Mouse (Mus musculus) CH12.LX (cell line): ENCODE results near the gene Olfr1532-ps1. TPM values are rescaled to one million over a fixed set of nuclear protein-coding genes. Genes with fewer than 3 reads are reported as not detected.
"Not testable (repeated sequence)": the region's sequence is repeated elsewhere in the genome, so short reads cannot be mapped to it uniquely, and the experiment has no call there.

Source experiments
- DNase-seq: peaks from one replicate; pipeline ENCODE4 v3.0.0-alpha.2; 2013; ENCODE audit errors: extremely low read depth
- H3K27ac ChIP-seq: 2 replicates; pipeline ENCODE4 v1.5.1; 2012; ENCODE audit warnings: low read depth, mild to moderate bottlenecking, control low read depth, moderate library complexity; ENCODE audit not compliant: insufficient read depth
- H3K27me3 ChIP-seq: replicated peaks from 2 replicates; pipeline ENCODE3; 2012; ENCODE audit warnings: inconsistent platforms
- H3K36me3 ChIP-seq, 2 experiments: replicated peaks in 1 of 2; 2 replicates each; pipeline versions ENCODE3 to v1.6.1; 2012; ENCODE audit warnings: inconsistent platforms in 1 of 2, low read length in 1 of 2, mild to moderate bottlenecking in 1 of 2, mixed read lengths in 1 of 2, moderate library complexity in 1 of 2; ENCODE audit not compliant: control insufficient read depth in 1 of 2, insufficient read depth in 1 of 2
- H3K4me1 ChIP-seq, 2 experiments: 2 replicates each; pipeline ENCODE4 v1.6.1; 2012; ENCODE audit warnings: inconsistent platforms in 1 of 2, moderate library complexity in 1 of 2; ENCODE audit not compliant: insufficient read depth in 2 of 2, control insufficient read depth in 1 of 2
- H3K4me2 ChIP-seq: 2 replicates; pipeline ENCODE4 v1.6.1; 2012; ENCODE audit warnings: low read depth, mild to moderate bottlenecking, control low read depth; ENCODE audit not compliant: poor library complexity, insufficient read depth, severe bottlenecking
- H3K4me3 ChIP-seq, 3 experiments: fragments of 150-350 bp in 1 of 3; sonication (generic) in 1 of 3; replicated peaks in 1 of 3; 2 replicates each; pipeline versions ENCODE3 to v1.5.1; 2011 to 2012; ENCODE audit warnings: low read depth in 2 of 3, low read length in 2 of 3, mild to moderate bottlenecking in 2 of 3, moderate library complexity in 2 of 3, control low read depth in 1 of 3, improper control_type of control experiment in 1 of 3, inconsistent platforms in 1 of 3, mixed read lengths in 1 of 3; ENCODE audit not compliant: poor library complexity in 1 of 3
- H3K79me2 ChIP-seq: replicated peaks from 2 replicates; pipeline ENCODE4 v1.6.1; 2012; ENCODE audit warnings: mild to moderate bottlenecking, moderate library complexity; ENCODE audit not compliant: control insufficient read depth, poor library complexity, insufficient read depth, severe bottlenecking; ENCODE audit errors: extremely low read depth
- H3K9ac ChIP-seq: 2 replicates; pipeline ENCODE4 v1.6.1; 2012; ENCODE audit warnings: low read depth, mild to moderate bottlenecking, control low read depth, moderate library complexity; ENCODE audit not compliant: insufficient read depth
- H3K9me3 ChIP-seq: replicated peaks from 2 replicates; pipeline ENCODE3; 2012; ENCODE audit warnings: low read length, inconsistent platforms, mixed read lengths
- CHD1 ChIP-seq: IDR thresholded peaks from 2 replicates; pipeline ENCODE4 v1.6.1; 2012; ENCODE audit warnings: low read depth, low read length, improper control_type of control experiment, inconsistent platforms
- EP300 ChIP-seq: IDR thresholded peaks from 2 replicates; pipeline ENCODE4 v1.6.1; 2011; ENCODE audit warnings: low read length, improper control_type of control experiment
- ETS1 ChIP-seq: conservative IDR thresholded peaks from 2 replicates; pipeline ENCODE4 v1.6.1; 2012; ENCODE audit warnings: low read depth, mild to moderate bottlenecking, inconsistent platforms, low read length, improper control_type of control experiment, moderate library complexity
- IRF4 ChIP-seq: IDR thresholded peaks from 2 replicates; pipeline ENCODE4 v1.6.1; 2014; ENCODE audit warnings: low read depth, mild to moderate bottlenecking, inconsistent platforms, low read length, improper control_type of control experiment
- MAZ ChIP-seq: IDR thresholded peaks from 2 replicates; pipeline ENCODE4 v1.6.1; 2012; ENCODE audit warnings: low read depth, mild to moderate bottlenecking, inconsistent platforms, low read length, improper control_type of control experiment, moderate library complexity
- dilution Hi-C: fragments of 300-500 bp; cut with MboI; formaldehyde crosslinking; loops from 2 replicates; pipeline ENCODE4 v1.14.3; 2020; ENCODE audit warnings: low sequenced_read_pairs; ENCODE audit not compliant: extremely low pct_unique_long_range_greater_than_20kb, extremely low pct_ligation_motif_present
- in situ Hi-C: fragments of 300-500 bp; cut with MboI; formaldehyde crosslinking; loops from 3 replicates; pipeline ENCODE4 v1.14.3; 2019; ENCODE audit warnings: low sequenced_read_pairs, low pct_ligation_motif_present, low pct_unique_long_range_greater_than_20kb, mixed read lengths
- polyA plus RNA-seq: library from polyadenylated mRNA; unstranded; fragments of >175 nt; gene quantifications from 2 replicates; pipeline ENCODE4 v1.2.1, GENCODE M21; 2012; ENCODE audit warnings: low read depth; ENCODE audit not compliant: insufficient read length
- total RNA-seq, 2 experiments: library from RNA; depleted of rRNA; stranded (reverse); fragments of 300-350 nt in 1 of 2; fragments of >200 nt in 1 of 2; gene quantifications; 2 replicates each; pipeline ENCODE4 v1.2.3; 2012 to 2014

Olfr1532-ps1 gene
- total and polyA plus RNA-seq, 3 experiments, result not detected

DNA sequence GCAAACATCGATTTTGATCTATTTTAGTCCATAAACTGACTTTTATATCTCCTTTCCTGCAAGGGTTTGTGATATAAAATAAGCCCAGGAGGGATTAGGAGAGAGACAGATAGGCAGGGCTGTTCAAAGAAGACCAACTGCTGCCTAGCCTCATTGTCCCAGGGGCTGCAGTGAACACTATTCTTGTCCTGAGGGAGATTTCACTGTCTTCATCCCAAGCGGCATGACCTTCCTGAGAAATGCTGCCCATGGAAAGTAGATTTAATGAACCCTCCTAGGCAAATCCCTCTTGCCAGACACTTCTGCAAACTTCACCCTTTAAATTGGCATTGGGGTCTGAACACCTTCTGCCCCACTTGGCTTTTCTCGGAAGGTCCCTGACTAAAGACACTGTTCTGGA, 31.0 kb upstream of the Olfr1532-ps1 start, which contains the start of gene Olfr705 (continued):
- TF ChIP-seq EP300, result no peak
- TF ChIP-seq ETS1, result no peak
- TF ChIP-seq, all 38 proteins: peak for 0

DNA sequence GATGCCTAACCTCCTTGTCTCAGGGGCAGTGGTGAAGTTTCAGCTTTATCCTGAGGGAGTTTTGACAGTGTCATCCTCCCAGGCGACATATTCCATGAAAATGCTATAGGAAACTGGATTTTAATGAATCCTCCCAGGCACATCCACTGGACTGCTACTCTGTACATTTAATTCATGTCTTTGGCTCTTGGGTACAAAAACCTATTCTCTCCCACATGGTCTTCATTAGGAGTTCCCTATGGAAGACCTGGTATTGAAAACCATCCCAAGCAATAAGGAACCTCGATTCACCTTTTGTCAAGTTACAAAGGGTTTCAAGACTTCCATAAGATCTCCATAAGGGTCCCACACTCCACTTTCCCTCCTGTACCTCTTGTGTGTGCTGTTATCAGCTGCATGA, 19.7 kb upstream of the Olfr1532-ps1 start, which contains the start of gene Olfr706:
Olfr706 (minus strand) TSS at position 101 of the 400 bp plus-strand sequence.
- no peaks in the 10 kb centered on the region for H3K79me2 ChIP-seq
- H3K36me3 ChIP-seq, result no peaks in the 10 kb centered on the region
- no peak within 1 kb of the TSS for H3K27ac ChIP-seq
- H3K9me3 ChIP-seq, result no peaks in the 10 kb centered on the region
- in situ Hi-C loops, result no loop called here
- DNase-seq, result no peak
- H3K4me1 ChIP-seq, result no peaks in the 10 kb centered on the region
- dilution Hi-C loops, result no loop called here
- no peaks in the 10 kb centered on the region for H3K27me3 ChIP-seq
- H3K4me3 ChIP-seq, result no peak within 1 kb of the TSS
- no peak within 1 kb of the TSS for H3K4me2 ChIP-seq
- H3K9ac ChIP-seq, result no peak within 1 kb of the TSS
- TF ChIP-seq CHD1, result no peak
- TF ChIP-seq IRF4, result no peak
- TF ChIP-seq ETS1, result no peak
- TF ChIP-seq MAZ, result no peak

DNA sequence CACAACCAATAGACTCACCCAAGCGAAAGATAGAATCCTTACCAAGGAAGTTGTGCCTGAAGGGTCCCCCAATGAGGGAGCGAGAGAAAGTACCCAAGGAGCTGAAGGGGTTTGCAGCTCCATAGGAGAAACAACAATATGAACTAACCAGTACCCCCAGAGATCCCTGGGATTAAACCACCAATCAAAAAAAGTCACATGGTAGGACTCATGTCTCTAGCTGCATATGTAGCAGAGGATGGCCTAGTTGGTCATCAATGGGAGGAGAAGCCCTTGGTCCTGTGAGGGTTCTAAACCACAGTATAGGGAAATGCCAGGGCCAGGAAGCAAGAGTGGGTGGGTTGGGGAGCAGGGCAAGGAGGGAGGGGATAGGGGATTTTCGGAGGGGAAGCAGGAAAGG, 6.7 kb upstream of the Olfr1532-ps1 start, which contains the start of gene Olfr707:
Olfr707 (minus strand) TSS at position 101 of the 400 bp plus-strand sequence.
- dilution Hi-C loops, DNase-seq, in situ Hi-C loops: not testable (repeated sequence)

DNA sequence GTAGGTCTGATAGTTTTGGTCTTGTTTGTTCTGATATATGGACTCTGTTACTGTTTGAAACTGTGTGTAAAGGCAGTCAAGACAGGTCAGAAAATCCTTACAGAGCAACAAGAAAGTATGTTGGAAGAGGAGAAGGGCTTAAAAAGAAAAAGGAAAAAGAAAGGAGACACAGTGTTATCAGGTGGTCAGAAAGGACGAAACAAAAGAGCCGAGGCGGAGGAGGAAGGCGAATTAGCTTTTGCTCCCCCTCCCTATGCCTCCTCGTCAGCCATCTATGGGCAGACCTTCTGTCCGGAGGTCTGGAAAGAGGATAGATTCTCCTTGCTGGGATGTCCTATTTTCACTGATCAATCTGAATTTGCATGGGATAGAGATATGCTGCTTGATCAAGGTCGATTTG, 13.2 kb downstream of the Olfr1532-ps1 start:
- H3K4me2 ChIP-seq, DNase-seq, dilution Hi-C loops: not testable (repeated sequence)

More for the DNA sequence above, 6.7 kb upstream of the Olfr1532-ps1 start, which contains the start of gene Olfr707:
- not testable (repeated sequence) for H3K4me2 ChIP-seq, H3K9ac ChIP-seq, H3K4me1 ChIP-seq, H3K9me3 ChIP-seq, H3K27ac ChIP-seq, H3K27me3 ChIP-seq, H3K4me3 ChIP-seq, H3K79me2 ChIP-seq, H3K36me3 ChIP-seq

More for the DNA sequence above, 13.2 kb downstream of the Olfr1532-ps1 start:
- H3K9me3 ChIP-seq, H3K27ac ChIP-seq, H3K27me3 ChIP-seq, H3K4me1 ChIP-seq, H3K4me3 ChIP-seq, in situ Hi-C loops, H3K36me3 ChIP-seq, H3K79me2 ChIP-seq, H3K9ac ChIP-seq: not testable (repeated sequence)
